Mouse (Mus musculus) liver, embryonic 11.5 days (tissue): Measurements from ENCODE around the gene Cdk9. TPM values are rescaled to one million over a fixed set of nuclear protein-coding genes. Genes with fewer than 3 reads are reported as not detected.

Experiments used
- ATAC-seq: fragments of 200-750 bp; cut with Nextera tagmentation; replicated peaks from 2 replicates; pipeline ENCODE4 v1.8.0; 2017; ENCODE audit warnings: moderate number of reproducible peaks, mild to moderate bottlenecking, moderate TSS enrichment, moderate library complexity; ENCODE audit not compliant: low FRiP score
- DNase-seq: peaks from one replicate; pipeline ENCODE4 v3.0.0-alpha.2; 2017; ENCODE audit warnings: low spot score
- H3K27ac ChIP-seq: fragments of 300-500 bp; sonication (generic); 2 replicates; pipeline ENCODE4 v1.5.1; 2014; ENCODE audit warnings: mild to moderate bottlenecking, low read depth, low read length, control low read depth
- H3K27me3 ChIP-seq: fragments of 300-500 bp; sonication (generic); replicated peaks from 2 replicates; pipeline ENCODE4 v1.6.1; 2014; ENCODE audit warnings: low read length, mixed read lengths; ENCODE audit not compliant: control insufficient read depth, insufficient read depth
- H3K36me3 ChIP-seq: fragments of 300-500 bp; sonication (generic); 2 replicates; pipeline ENCODE4 v1.6.1; 2014; ENCODE audit warnings: mild to moderate bottlenecking, low read length, moderate library complexity, mixed read lengths; ENCODE audit not compliant: control insufficient read depth, insufficient read depth
- H3K4me1 ChIP-seq: fragments of 300-500 bp; sonication (generic); replicated peaks from 2 replicates; pipeline ENCODE4 v1.6.1; 2014; ENCODE audit warnings: low read length, mixed read lengths; ENCODE audit not compliant: control insufficient read depth, insufficient read depth
- H3K4me2 ChIP-seq: fragments of 300-500 bp; sonication (generic); 2 replicates; pipeline ENCODE4 v1.6.1; 2014; ENCODE audit warnings: mild to moderate bottlenecking, control low read depth, moderate library complexity
- H3K4me3 ChIP-seq: fragments of 300-500 bp; sonication (generic); 2 replicates; pipeline ENCODE4 v1.5.1; 2014; ENCODE audit warnings: low read depth, low read length, control low read depth
- H3K9ac ChIP-seq: fragments of 300-500 bp; sonication (generic); 2 replicates; pipeline ENCODE4 v1.6.1; 2014; ENCODE audit warnings: low read depth, low read length, control low read depth
- H3K9me3 ChIP-seq: fragments of 300-500 bp; sonication (generic); 2 replicates; pipeline ENCODE4 v1.6.1; 2016; ENCODE audit warnings: low read length, inconsistent platforms, mixed read lengths; ENCODE audit not compliant: control insufficient read depth
- WGBS: fragments of 180-500 bp; shearing (Covaris S2); extraction: QIAGEN DNeasy Blood & Tissue Kit; methylation state at CpG from one replicate; pipeline ENCODE4 v1.1.7; 2014; 5-methylcytosine and 5-hydroxymethylcytosine counted together
- polyA plus RNA-seq: library from polyadenylated mRNA; unstranded; fragments of >200 nt; fragmentation: Nextera tagmentation; extraction: Ambion mirVana; gene quantifications from 2 replicates; pipeline ENCODE4 v1.2.1, GENCODE M21; 2014

Cdk9 gene
- polyA plus RNA-seq, 1 experiment from 2014 or later: 83.4 TPM

DNA sequence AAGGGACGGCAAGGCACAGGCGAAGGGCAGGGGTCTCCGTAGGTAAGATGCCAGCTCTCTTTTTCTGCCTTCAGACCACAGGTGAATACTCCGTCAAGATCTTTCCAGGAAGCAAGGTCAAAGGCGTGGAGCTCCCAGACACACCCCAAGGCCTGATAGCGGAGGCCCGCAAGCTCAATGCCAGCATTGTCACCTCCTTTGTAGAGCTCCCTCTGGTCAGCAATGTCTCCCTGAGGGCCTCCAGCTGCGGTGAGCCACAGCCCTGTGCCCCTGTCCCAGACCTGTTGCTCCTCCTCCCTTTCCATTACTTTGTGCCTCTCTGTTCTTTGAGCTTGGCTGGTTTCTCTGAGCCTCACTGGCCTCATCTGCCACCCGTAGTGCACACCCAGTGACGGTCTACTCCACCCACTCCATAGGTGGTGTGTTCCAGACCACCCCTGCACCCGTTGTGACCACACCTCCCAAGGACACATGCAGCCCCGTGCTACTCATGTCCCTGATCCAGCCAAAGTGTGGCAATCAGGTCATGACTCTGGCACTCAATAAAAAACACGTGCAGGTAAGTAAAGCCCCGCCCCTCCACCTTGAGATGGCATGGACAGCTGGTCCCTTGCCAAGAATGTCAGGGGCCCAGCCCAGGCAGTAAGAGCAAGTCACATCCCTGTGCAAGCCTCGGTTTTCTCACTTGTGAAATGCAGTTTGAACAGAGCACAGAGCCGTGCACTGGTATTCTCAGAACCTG, 39.5 kb downstream of the Cdk9 start:
- DNase-seq: no peak
- peaks cover 9% of the 10 kb centered on the region for H3K36me3 ChIP-seq
- H3K9me3 ChIP-seq: no peaks in the 10 kb centered on the region
- H3K4me1 ChIP-seq: peaks cover 19% of the 10 kb centered on the region
- H3K9ac ChIP-seq: peak overlapping the region; percentile 34; the same call in 1 of the 2 replicates
- no peak overlapping the region; the same call in 1 of the 2 replicates for H3K27ac ChIP-seq
- H3K4me2 ChIP-seq: no peak overlapping the region
- no peaks in the 10 kb centered on the region for H3K27me3 ChIP-seq
- no peak overlapping the region for H3K4me3 ChIP-seq
- 73% methylated on average over 16 of the region's 16 CpGs for WGBS
- peak; percentile 60; the same call in 1 of the 2 replicates for ATAC-seq

GRCm38 (mm10) chr2:32671907-32672595, 40.8 kb downstream of the Cdk9 start:
- Histone ChIP-seq H3K36me3 (peaks cover 7% of the 10 kb centered on the region), H3K4me2 (no peak overlapping the region), H3K9ac (no peak overlapping the region), H3K27me3 (no peaks in the 10 kb centered on the region), H3K27ac (no peak overlapping the region), H3K9me3 (no peaks in the 10 kb centered on the region), H3K4me3 (no peak overlapping the region), H3K4me1 (peaks cover 19% of the 10 kb centered on the region)
- ATAC-seq (no peak), DNase-seq (no peak)
- WGBS: 77% methylated on average over 9 of the region's 9 CpGs

GRCm38 (mm10) chr2:32671147-32671546, 41.7 kb downstream of the Cdk9 start:
- DNase-seq (no peak), ATAC-seq (no peak)
- H3K36me3 ChIP-seq: peaks cover 7% of the 10 kb centered on the region
- no peak overlapping the region for H3K4me2 ChIP-seq
- no peak overlapping the region for H3K9ac ChIP-seq
- no peak overlapping the region for H3K4me3 ChIP-seq
- H3K27ac ChIP-seq: no peak overlapping the region
- WGBS: 82% methylated on average over 9 of the region's 9 CpGs
- peaks cover 19% of the 10 kb centered on the region for H3K4me1 ChIP-seq
- no peaks in the 10 kb centered on the region for H3K27me3 ChIP-seq
- no peaks in the 10 kb centered on the region for H3K9me3 ChIP-seq

DNA sequence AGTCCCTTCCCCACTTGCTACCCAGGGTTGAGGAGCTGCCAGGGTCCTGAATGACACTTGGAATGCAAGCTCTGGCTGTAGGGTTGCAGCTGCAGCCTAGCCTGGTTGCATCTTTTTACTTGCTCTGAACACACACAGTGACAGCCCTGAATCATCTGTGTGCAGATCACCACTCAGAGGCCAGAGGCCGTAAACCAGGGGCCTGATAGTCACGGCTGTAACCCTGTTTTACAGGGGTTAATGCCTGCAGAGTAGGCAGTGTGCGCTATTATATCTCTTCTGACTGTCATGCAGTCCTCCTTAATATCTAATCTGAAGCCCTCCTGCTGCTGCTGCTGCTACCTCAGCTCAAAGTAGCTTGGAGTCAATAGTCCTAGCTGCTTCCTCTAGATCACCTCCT, 43.0 kb downstream of the Cdk9 start:
- 32% methylated on average over 3 of the region's 3 CpGs for WGBS
- Histone ChIP-seq H3K4me3 (no peak overlapping the region), H3K4me1 (peaks cover 28% of the 10 kb centered on the region), H3K4me2 (no peak overlapping the region), H3K36me3 (no peaks in the 10 kb centered on the region; the same call in 1 of the 2 replicates), H3K27ac (peak overlapping the region; percentile 3; the same call in 1 of the 2 replicates), H3K9ac (0 out of 2 replicates have a peak overlapping the region, but pooled peaks have one; percentile 6), H3K27me3 (no peaks in the 10 kb centered on the region), H3K9me3 (no peaks in the 10 kb centered on the region)
- no peak for DNase-seq
- peak; percentile 79 for ATAC-seq

DNA sequence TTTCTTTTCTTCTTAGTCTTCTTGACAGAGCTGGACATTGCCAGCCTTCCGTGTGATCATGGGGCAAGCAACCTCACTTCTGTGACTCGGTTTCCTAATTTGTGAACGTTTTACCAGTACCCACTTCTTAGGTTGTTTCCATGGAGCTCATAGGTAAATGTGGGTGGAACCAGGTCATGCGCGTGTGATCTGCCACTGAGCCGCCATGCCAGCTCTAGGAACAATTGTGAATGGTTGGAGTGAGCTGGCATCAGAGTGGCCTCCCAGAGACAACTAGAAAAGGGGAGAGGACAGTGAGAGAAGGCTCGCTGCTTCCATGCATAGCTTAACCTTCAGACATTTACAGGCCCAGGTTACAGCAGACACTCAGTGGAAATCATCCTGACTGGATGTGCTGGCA, 44.7 kb downstream of the Cdk9 start:
- no peak for DNase-seq
- Histone ChIP-seq H3K4me3 (no peak overlapping the region), H3K36me3 (no peaks in the 10 kb centered on the region; the same call in 1 of the 2 replicates), H3K4me1 (peaks cover 24% of the 10 kb centered on the region), H3K4me2 (no peak overlapping the region), H3K9me3 (no peaks in the 10 kb centered on the region), H3K27ac (no peak overlapping the region; the same call in 1 of the 2 replicates), H3K27me3 (no peaks in the 10 kb centered on the region), H3K9ac (no peak overlapping the region)
- no peak for ATAC-seq
- 82% methylated on average over 7 of the region's 7 CpGs for WGBS

- Histone ChIP-seq H3K27me3 (no peaks in the 10 kb centered on the region), H3K4me2 (no peak overlapping the region), H3K27ac (no peak overlapping the region; the same call in 1 of the 2 replicates), H3K36me3 (no peaks in the 10 kb centered on the region; the same call in 1 of the 2 replicates), H3K4me3 (no peak overlapping the region), H3K9me3 (no peaks in the 10 kb centered on the region), H3K4me1 (peaks cover 20% of the 10 kb centered on the region), H3K9ac (no peak overlapping the region)
- no peak for DNase-seq
- no peak for ATAC-seq
- 65% methylated on average over 11 of the region's 11 CpGs for WGBS
Observed at GRCm38 (mm10) chr2:32667775-32668174, 45.1 kb downstream of the Cdk9 start.

DNA sequence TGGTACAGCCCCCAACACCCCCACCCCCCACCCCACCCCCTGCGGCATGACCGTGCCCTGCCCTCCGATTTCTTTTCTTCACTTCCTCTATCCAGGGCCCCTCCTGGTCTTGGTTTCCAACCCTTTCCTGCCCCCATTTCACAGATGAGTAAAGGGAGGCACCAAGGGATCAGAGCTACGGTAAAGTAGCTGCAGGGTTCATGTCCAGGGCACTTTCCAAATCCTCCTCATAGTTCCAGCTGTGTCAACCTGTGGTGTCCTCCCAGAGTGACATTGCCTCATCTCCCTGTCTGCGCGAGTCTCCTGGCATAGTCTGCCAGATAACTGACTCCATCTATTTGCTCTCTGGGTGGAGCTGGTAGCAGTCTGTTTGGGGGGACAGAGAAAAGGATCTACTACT, 47.0 kb downstream of the Cdk9 start:
- H3K9ac ChIP-seq: peak overlapping the region; percentile 7; the same call in 1 of the 2 replicates
- DNase-seq: no peak
- H3K27ac ChIP-seq: no peak overlapping the region
- WGBS: 72% methylated on average over 6 of the region's 6 CpGs
- no peaks in the 10 kb centered on the region for H3K36me3 ChIP-seq
- H3K9me3 ChIP-seq: no peaks in the 10 kb centered on the region
- H3K4me1 ChIP-seq: peaks cover 34% of the 10 kb centered on the region
- H3K4me3 ChIP-seq: no peak overlapping the region
- H3K4me2 ChIP-seq: no peak overlapping the region
- ATAC-seq: no peak
- no peaks in the 10 kb centered on the region for H3K27me3 ChIP-seq

GRCm38 (mm10) chr2:32665345-32665744, 47.5 kb downstream of the Cdk9 start:
- Histone ChIP-seq H3K27me3 (no peaks in the 10 kb centered on the region), H3K4me2 (no peak overlapping the region), H3K27ac (no peak overlapping the region), H3K4me1 (peaks cover 35% of the 10 kb centered on the region), H3K36me3 (no peaks in the 10 kb centered on the region), H3K9me3 (no peaks in the 10 kb centered on the region), H3K9ac (no peak overlapping the region), H3K4me3 (no peak overlapping the region)
- DNase-seq: no peak
- WGBS: 66% methylated on average over 8 of the region's 8 CpGs
- ATAC-seq: no peak
